Mouse (Mus musculus) limb, embryonic 12.5 days (tissue): ENCODE measurements at regions not wholly inside any gene's neighbourhood (a gene's known extent, or its start where the extent isn't known, plus 50 kb on each side); places are given as distances from the start of the nearest gene placed in this dataset.

ENCODE experiments used
- ATAC-seq: fragments of 200-750 bp; cut with Nextera tagmentation; 2 replicates; pipeline ENCODE4 v1.8.0; 2017; ENCODE audit warnings: low read depth, moderate TSS enrichment; ENCODE audit not compliant: insufficient number of reproducible peaks, insufficient read depth, low FRiP score, low TSS enrichment
- H3K27ac ChIP-seq: fragments of 300-500 bp; sonication (generic); 2 replicates; pipeline ENCODE4 v1.5.1; 2016; ENCODE audit warnings: mild to moderate bottlenecking, moderate library complexity
- H3K27me3 ChIP-seq: fragments of 300-500 bp; sonication (generic); 2 replicates; pipeline ENCODE4 v1.6.1; 2016; ENCODE audit warnings: mild to moderate bottlenecking, moderate library complexity
- H3K36me3 ChIP-seq: fragments of 300-500 bp; sonication (generic); 2 replicates; pipeline ENCODE4 v1.6.1; 2016; ENCODE audit warnings: mild to moderate bottlenecking, moderate library complexity
- H3K4me1 ChIP-seq: fragments of 300-500 bp; sonication (generic); replicated peaks from 2 replicates; pipeline ENCODE4 v1.6.1; 2016
- H3K4me2 ChIP-seq: fragments of 300-500 bp; sonication (generic); 2 replicates; pipeline ENCODE4 v1.6.1; 2016; ENCODE audit warnings: mild to moderate bottlenecking, moderate library complexity
- H3K4me3 ChIP-seq: fragments of 300-500 bp; sonication (generic); replicated peaks from 2 replicates; pipeline ENCODE4 v1.5.1; 2016; ENCODE audit warnings: mild to moderate bottlenecking
- H3K9ac ChIP-seq: fragments of 300-500 bp; sonication (generic); replicated peaks from 2 replicates; pipeline ENCODE4 v1.6.1; 2016; ENCODE audit warnings: mild to moderate bottlenecking, moderate library complexity
- H3K9me3 ChIP-seq: fragments of 300-500 bp; sonication (generic); 2 replicates; pipeline ENCODE4 v1.6.1; 2016; ENCODE audit warnings: mild to moderate bottlenecking, moderate library complexity
- WGBS: fragments of 180-500 bp; shearing (Covaris S2); methylation state at CpG from one replicate; pipeline ENCODE4 v1.1.7; 2016; 5-methylcytosine and 5-hydroxymethylcytosine counted together

- Histone ChIP-seq H3K9ac (no peak overlapping the region), H3K27me3 (no peaks in the 10 kb centered on the region), H3K9me3 (no peaks in the 10 kb centered on the region), H3K4me3 (no peak overlapping the region), H3K4me2 (no peak overlapping the region), H3K27ac (no peak overlapping the region), H3K36me3 (no peaks in the 10 kb centered on the region), H3K4me1 (no peaks in the 10 kb centered on the region)
- 85% methylated on average over 8 of the region's 8 CpGs for WGBS
- ATAC-seq: no peak
These were observed 533.1 kb downstream of the Shisa9 start for GRCm38 (mm10) chr16:12516834-12517685.

- WGBS: 85% methylated on average over 7 of the region's 7 CpGs
- no peaks in the 10 kb centered on the region for H3K36me3 ChIP-seq
- H3K4me3 ChIP-seq: no peak overlapping the region
- H3K27me3 ChIP-seq: no peaks in the 10 kb centered on the region
- H3K4me1 ChIP-seq: no peaks in the 10 kb centered on the region
- no peaks in the 10 kb centered on the region for H3K9me3 ChIP-seq
- ATAC-seq: no peak
- no peak overlapping the region for H3K9ac ChIP-seq
- H3K27ac ChIP-seq: no peak overlapping the region
- H3K4me2 ChIP-seq: no peak overlapping the region
These were observed 534.4 kb downstream of the Shisa9 start for GRCm38 (mm10) chr16:12518264-12518663.

- H3K4me2 ChIP-seq: no peak overlapping the region
- H3K9ac ChIP-seq: no peak overlapping the region
- no peaks in the 10 kb centered on the region for H3K36me3 ChIP-seq
- H3K4me3 ChIP-seq: no peak overlapping the region
- H3K9me3 ChIP-seq: no peaks in the 10 kb centered on the region
- ATAC-seq: no peak
- WGBS: 83% methylated on average over 3 of the region's 3 CpGs
- no peak overlapping the region for H3K27ac ChIP-seq
- no peaks in the 10 kb centered on the region for H3K4me1 ChIP-seq
- no peaks in the 10 kb centered on the region for H3K27me3 ChIP-seq
These were observed 538.0 kb downstream of the Shisa9 start for GRCm38 (mm10) chr16:12521711-12522476.

GRCm38 (mm10) chr16:12548462-12548861, 561.0 kb upstream of the Ercc4 start:
- Histone ChIP-seq H3K9me3 (no peaks in the 10 kb centered on the region), H3K4me2 (no peak overlapping the region), H3K4me1 (no peaks in the 10 kb centered on the region), H3K4me3 (no peak overlapping the region), H3K9ac (no peak overlapping the region), H3K27me3 (no peaks in the 10 kb centered on the region), H3K36me3 (no peaks in the 10 kb centered on the region), H3K27ac (no peak overlapping the region)
- ATAC-seq: no peak

- ATAC-seq: no peak
- H3K4me1 ChIP-seq: no peaks in the 10 kb centered on the region
- no peaks in the 10 kb centered on the region for H3K27me3 ChIP-seq
- H3K36me3 ChIP-seq: no peaks in the 10 kb centered on the region
- no peak overlapping the region for H3K9ac ChIP-seq
- no peak overlapping the region for H3K4me2 ChIP-seq
- H3K9me3 ChIP-seq: no peaks in the 10 kb centered on the region
- H3K27ac ChIP-seq: no peak overlapping the region
- H3K4me3 ChIP-seq: no peak overlapping the region
These were observed 520.6 kb upstream of the Ercc4 start for GRCm38 (mm10) chr16:12588889-12589288.

- no peak overlapping the region for H3K4me3 ChIP-seq
- no peak overlapping the region for H3K4me2 ChIP-seq
- H3K9ac ChIP-seq: no peak overlapping the region
- WGBS: 49% methylated on average over 6 of the region's 6 CpGs
- H3K4me1 ChIP-seq: no peaks in the 10 kb centered on the region
- no peaks in the 10 kb centered on the region for H3K9me3 ChIP-seq
- H3K36me3 ChIP-seq: no peaks in the 10 kb centered on the region
- no peaks in the 10 kb centered on the region for H3K27me3 ChIP-seq
- no peak for ATAC-seq
- no peak overlapping the region for H3K27ac ChIP-seq
These were observed 501.2 kb upstream of the Ercc4 start for GRCm38 (mm10) chr16:12608259-12608658.

- Histone ChIP-seq H3K9ac (no peak overlapping the region), H3K36me3 (no peaks in the 10 kb centered on the region), H3K4me2 (no peak overlapping the region), H3K9me3 (no peaks in the 10 kb centered on the region), H3K4me1 (no peaks in the 10 kb centered on the region), H3K27me3 (no peaks in the 10 kb centered on the region), H3K4me3 (no peak overlapping the region), H3K27ac (no peak overlapping the region)
- 48% methylated on average over 1 of the region's 1 CpGs for WGBS
- ATAC-seq: no peak
These were observed 498.4 kb upstream of the Ercc4 start for GRCm38 (mm10) chr16:12611106-12611505.

- Histone ChIP-seq H3K4me1 (no peaks in the 10 kb centered on the region), H3K4me2 (no peak overlapping the region), H3K4me3 (no peak overlapping the region), H3K9ac (no peak overlapping the region), H3K27me3 (no peaks in the 10 kb centered on the region), H3K36me3 (no peaks in the 10 kb centered on the region), H3K9me3 (no peaks in the 10 kb centered on the region), H3K27ac (no peak overlapping the region)
- WGBS: 69% methylated on average over 3 of the region's 3 CpGs
- no peak for ATAC-seq
These were observed 491.7 kb upstream of the Ercc4 start for GRCm38 (mm10) chr16:12617781-12618180.

- Histone ChIP-seq H3K9me3 (no peaks in the 10 kb centered on the region), H3K4me2 (no peak overlapping the region), H3K4me3 (no peak overlapping the region), H3K36me3 (no peaks in the 10 kb centered on the region), H3K9ac (no peak overlapping the region), H3K27me3 (no peaks in the 10 kb centered on the region), H3K27ac (no peak overlapping the region), H3K4me1 (no peaks in the 10 kb centered on the region)
- ATAC-seq: no peak
These were observed 477.0 kb upstream of the Ercc4 start for GRCm38 (mm10) chr16:12632533-12632932.

- H3K4me1 ChIP-seq: no peaks in the 10 kb centered on the region
- H3K4me2 ChIP-seq: no peak overlapping the region
- H3K27ac ChIP-seq: no peak overlapping the region
- no peaks in the 10 kb centered on the region for H3K9me3 ChIP-seq
- ATAC-seq: no peak
- no peak overlapping the region for H3K4me3 ChIP-seq
- H3K36me3 ChIP-seq: no peaks in the 10 kb centered on the region
- 87% methylated on average over 1 of the region's 1 CpGs for WGBS
- H3K27me3 ChIP-seq: no peaks in the 10 kb centered on the region
- no peak overlapping the region for H3K9ac ChIP-seq
These were observed 470.4 kb upstream of the Ercc4 start for GRCm38 (mm10) chr16:12638971-12639640.

- Histone ChIP-seq H3K4me3 (no peak overlapping the region), H3K4me2 (no peak overlapping the region), H3K9ac (no peak overlapping the region), H3K4me1 (no peaks in the 10 kb centered on the region), H3K36me3 (no peaks in the 10 kb centered on the region), H3K27me3 (no peaks in the 10 kb centered on the region), H3K9me3 (no peaks in the 10 kb centered on the region), H3K27ac (no peak overlapping the region)
- ATAC-seq: no peak
These were observed 466.4 kb upstream of the Ercc4 start for GRCm38 (mm10) chr16:12643053-12643452.
